Comparison of ENCODE assay signal across 7 mouse cellular contexts in the genomic region with DNA sequence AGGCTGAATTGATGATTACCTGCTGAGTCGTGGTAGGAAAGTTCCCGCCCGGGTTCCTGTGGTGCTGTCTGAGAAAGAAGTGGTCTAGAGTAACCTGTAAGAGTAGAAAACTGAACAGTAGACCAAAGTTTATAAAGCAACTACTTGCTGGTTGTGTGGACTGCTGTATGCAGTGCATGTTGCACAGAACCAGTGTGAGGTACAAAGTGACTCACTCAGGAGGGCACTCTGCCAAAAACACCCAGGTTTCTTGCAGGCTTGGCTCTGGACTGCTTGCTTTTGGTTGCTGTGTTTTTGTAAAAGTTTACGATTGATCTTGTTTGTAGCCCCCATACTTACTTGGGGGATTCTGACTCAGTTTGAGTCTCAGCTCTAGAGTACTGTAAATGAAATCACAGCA. TPM values are rescaled to one million over a fixed set of nuclear protein-coding genes. Genes with fewer than 3 reads are reported as not detected.
DNase-seq lines count a peak whose midpoint lies in the region; ATAC-seq and TF ChIP-seq lines count a peak whose summit lies in the region.

No protein-coding gene starts in this region.

- no peak overlapping the region for H3K27ac ChIP-seq in hindbrain, postnatal 0 days
- H3K27ac ChIP-seq in midbrain, embryonic 16.5 days (ENCODE audit: low read length): no peak overlapping the region

- no peaks in the 10 kb centered on the region for H3K36me3 ChIP-seq in hindbrain, postnatal 0 days (ENCODE audit: insufficient read depth, low read length)
- no peaks in the 10 kb centered on the region for H3K36me3 ChIP-seq in midbrain, embryonic 16.5 days (ENCODE audit: control insufficient read depth, insufficient read depth, low read length)

- no peaks in the 10 kb centered on the region for H3K9me3 ChIP-seq in hindbrain, postnatal 0 days (ENCODE audit: low read length)
- H3K9me3 ChIP-seq in midbrain, embryonic 16.5 days (replicated peaks; ENCODE audit: control insufficient read depth, low read length, poor library complexity, severe bottlenecking): no peaks in the 10 kb centered on the region

- DNase-seq in 416B (ENCODE audit: low read depth): peak; percentile 84
- DNase-seq in Muller cell, postnatal 12 days (ENCODE audit: inconsistent ontology term): peak; percentile 59
- DNase-seq in hindbrain, postnatal 0 days (ENCODE audit: low spot score): peak; percentile 73
- peak; percentile 25 for DNase-seq in left cerebral cortex, adult 11 months (ENCODE audit: low spot score)
- DNase-seq in urinary bladder, postnatal 4 days (ENCODE audit: low spot score in 2 of 2): peak; percentile 37 to 70

- peak; percentile 38; the same call in 1 of the 2 replicates for ATAC-seq in common myeloid progenitor, adult 5-6 weeks (replicated peaks; ENCODE audit: low read depth, poor library complexity, severe bottlenecking)
- peak; percentile 63; the same call in 1 of the 2 replicates for ATAC-seq in hindbrain, postnatal 0 days
- ATAC-seq in midbrain, embryonic 16.5 days: peak; percentile 57; the same call in 1 of the 2 replicates

- TF ChIP-seq CTCF in hindbrain, postnatal 0 days (IDR thresholded peaks at IDR 0.05; ENCODE audit: low read depth): no peak

- H3K4me3 ChIP-seq in hindbrain, postnatal 0 days (ENCODE audit: low read length): no peak overlapping the region
- no peak overlapping the region for H3K4me3 ChIP-seq in midbrain, embryonic 16.5 days (ENCODE audit: low read depth, low read length)

- no peak overlapping the region for H3K4me2 ChIP-seq in hindbrain, postnatal 0 days (ENCODE audit: low read depth, low read length)
- H3K4me2 ChIP-seq in midbrain, embryonic 16.5 days (ENCODE audit: low read length): no peak overlapping the region

- 37% methylated on average over 4 of the region's 4 CpGs for WGBS in hindbrain, postnatal 0 days
- WGBS in midbrain, embryonic 16.5 days: 57% methylated on average over 4 of the region's 4 CpGs

- no peak overlapping the region for H3K9ac ChIP-seq in hindbrain, postnatal 0 days (replicated peaks; ENCODE audit: low read length)
- no peak overlapping the region for H3K9ac ChIP-seq in midbrain, embryonic 16.5 days (ENCODE audit: low read depth, low read length)

- H3K4me1 ChIP-seq in hindbrain, postnatal 0 days (ENCODE audit: insufficient read depth, low read length): no peaks in the 10 kb centered on the region
- H3K4me1 ChIP-seq in midbrain, embryonic 16.5 days (ENCODE audit: control insufficient read depth, insufficient read depth, low read length): no peaks in the 10 kb centered on the region

- no peaks in the 10 kb centered on the region for H3K27me3 ChIP-seq in hindbrain, postnatal 0 days (ENCODE audit: insufficient read depth, low read length)
- H3K27me3 ChIP-seq in midbrain, embryonic 16.5 days (ENCODE audit: control insufficient read depth, insufficient read depth, low read depth, low read length): no peaks in the 10 kb centered on the region

RNA-seq across cellular contexts. Expression of gene Manba, which starts 15.4 kb away (rescaled TPM):
- total RNA-seq in common myeloid progenitor, adult 5-6 weeks (2017): 22.7 and 31.2 TPM in 2 replicates
- total RNA-seq in hindbrain, postnatal 0 days (2014; rRNA removed): 10.2 and 10.7 TPM in 2 replicates
- polyA plus RNA-seq in hindbrain, postnatal 0 days (2015; fragmentation: Nextera tagmentation; extraction: Ambion mirVana): 7.0 and 7.7 TPM in 2 replicates
- polyA plus RNA-seq in midbrain, embryonic 16.5 days (2015; fragmentation: Nextera tagmentation; extraction: Ambion mirVana): 8.4 and 8.6 TPM in 2 replicates

RNA-seq across cellular contexts. Expression of gene Ube2d3, which starts 32.0 kb away (rescaled TPM):
- 485 and 753 TPM in 2 replicates for total RNA-seq in common myeloid progenitor, adult 5-6 weeks (2017)
- 581 and 632 TPM in 2 replicates for total RNA-seq in hindbrain, postnatal 0 days (2014; rRNA removed)
- 321 and 336 TPM in 2 replicates for polyA plus RNA-seq in hindbrain, postnatal 0 days (2015; fragmentation: Nextera tagmentation; extraction: Ambion mirVana)
- 336 and 353 TPM in 2 replicates for polyA plus RNA-seq in midbrain, embryonic 16.5 days (2015; fragmentation: Nextera tagmentation; extraction: Ambion mirVana)

RNA-seq across cellular contexts. Expression of gene Cisd2, which starts 46.2 kb away (rescaled TPM):
- total RNA-seq in common myeloid progenitor, adult 5-6 weeks (2017): 37.4 and 56.9 TPM in 2 replicates
- total RNA-seq in hindbrain, postnatal 0 days (2014; rRNA removed): 21.2 and 21.7 TPM in 2 replicates
- 46.2 and 46.4 TPM in 2 replicates for polyA plus RNA-seq in hindbrain, postnatal 0 days (2015; fragmentation: Nextera tagmentation; extraction: Ambion mirVana)
- 68.8 and 74.3 TPM in 2 replicates for polyA plus RNA-seq in midbrain, embryonic 16.5 days (2015; fragmentation: Nextera tagmentation; extraction: Ambion mirVana)

Comparison
In these comparisons a context has a peak if more than half of its experiments do, and no peak if none do; other contexts are left out.
1. DNase-seq: peak in every context shown above with its lines; median percentile 84 in 416B; 73 in hindbrain, postnatal 0 days; 59 in Muller cell, postnatal 12 days; 54 in urinary bladder, postnatal 4 days; 25 in left cerebral cortex, adult 11 months.